Mouse (Mus musculus): ENCODE measurements around the gene Kmt2d. TPM values are rescaled to one million over a fixed set of nuclear protein-coding genes. Genes with fewer than 3 reads are reported as not detected.

The Kmt2d gene
- total RNA-seq, 2 experiments from 2014 or later = 42.7 to 46.4 TPM

DNA sequence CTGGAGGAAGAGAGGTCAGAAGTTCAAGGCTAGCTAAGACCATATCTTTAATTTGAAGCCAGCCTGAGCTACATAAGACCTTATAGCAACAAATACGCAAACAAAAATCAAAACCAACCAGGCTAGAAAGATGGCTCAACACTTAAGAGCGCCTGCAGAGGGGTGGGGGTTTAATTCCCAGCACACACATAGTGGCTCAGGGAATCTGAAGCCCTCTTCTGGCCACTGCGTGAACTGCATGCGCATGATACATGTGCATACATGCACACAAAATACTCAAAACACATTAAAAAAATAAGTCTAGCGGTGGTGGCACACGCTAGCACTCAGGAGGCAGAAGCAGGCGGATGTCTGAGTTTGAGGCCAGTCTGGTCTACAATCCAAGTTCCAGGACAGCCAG is 85.3 kb downstream of the Kmt2d start:
- intact Hi-C loops (cut with DNase I) = no loop called here
- DNase-seq = no peak

Other genes starting within 250 kb of the Kmt2d start
- gene Cacnb3, start 240.4 kb downstream of the Kmt2d start, total RNA-seq (2021) = 1 to 10 TPM; 2.5 to 4.2 TPM
- 10 to 100 TPM; 50.0 to 56.2 TPM for gene Ddx23, start 208.3 kb downstream of the Kmt2d start, total RNA-seq (2021)
- 1 to 10 TPM in 1 of 2 experiments, under 1 TPM in 1; 0.81 to 1.5 TPM for gene Rnd1, start 193.7 kb downstream of the Kmt2d start, total RNA-seq (2021)
- gene Ccdc65, start 163.0 kb downstream of the Kmt2d start, total RNA-seq (2021) = not detected
- gene Fkbp11, start 143.0 kb downstream of the Kmt2d start, total RNA-seq (2021) = 1 to 10 TPM; 1.4 to 1.7 TPM
- gene Arf3, start 108.0 kb downstream of the Kmt2d start, total RNA-seq (2021) = 1 to 10 TPM; 7.4 to 8.2 TPM
- under 1 TPM; 0.69 to 0.87 TPM for gene Wnt10b, start 93.1 kb downstream of the Kmt2d start, total RNA-seq (2021)
- gene Wnt1, start 81.3 kb downstream of the Kmt2d start, total RNA-seq (2021) = not detected
- under 1 TPM; 0.28 to 0.96 TPM for gene Ddn, start 61.7 kb downstream of the Kmt2d start, total RNA-seq (2021)
- gene Prkag1, start 39.7 kb downstream of the Kmt2d start, total RNA-seq (2021) = 10 to 100 TPM; 39.3 to 50.3 TPM
- 1 to 10 TPM; 1.9 to 3.1 TPM for gene Rhebl1, start 23.3 kb upstream of the Kmt2d start, total RNA-seq (2021)
- under 1 TPM; 0.41 to 0.96 TPM for gene Dhh, start 27.3 kb upstream of the Kmt2d start, total RNA-seq (2021)
- 1 to 10 TPM; 6.3 to 7.6 TPM for gene Lmbr1l, start 47.0 kb upstream of the Kmt2d start, total RNA-seq (2021)
- gene Tuba1b, start 63.4 kb upstream of the Kmt2d start, total RNA-seq (2021) = 10 to 100 TPM; 21.8 to 23.2 TPM
- not detected for gene Gm49450, start 82.3 kb upstream of the Kmt2d start, total RNA-seq (2021)
- gene Tuba1a, start 82.5 kb upstream of the Kmt2d start, total RNA-seq (2021) = 10 to 100 TPM; 27.6 to 30.1 TPM
- 1 to 10 TPM; 8.2 to 9.4 TPM for gene Tuba1c, start 158.7 kb upstream of the Kmt2d start, total RNA-seq (2021)
- 1 to 10 TPM in 1 of 2 experiments, under 1 TPM in 1; 0.42 to 1.2 TPM for gene Prph, start 184.0 kb upstream of the Kmt2d start, total RNA-seq (2021)
- gene Troap, start 203.4 kb upstream of the Kmt2d start, total RNA-seq (2021) = under 1 TPM; 0.62 to 0.69 TPM
- not detected for gene C1ql4, start 216.6 kb upstream of the Kmt2d start, total RNA-seq (2021)
- under 1 TPM in 1 of 2 experiments, not detected in 1; 0.27 TPM for gene Dnajc22, start 222.0 kb upstream of the Kmt2d start, total RNA-seq (2021)

Measured in gastrocnemius, postnatal 36 days (tissue).